Mouse (Mus musculus): ENCODE data around the gene Nol4l.

Gene Nol4l

GRCm38 (mm10) chr2:153483118-153483983 is 46.4 kb downstream of the Nol4l start:
- DNase-seq (ENCODE audit: low spot score in 2 of 2) = no peak

GRCm38 (mm10) chr2:153481861-153482120 is 48.0 kb downstream of the Nol4l start:
- DNase-seq (ENCODE audit: low spot score in 2 of 2) = no peak

- no peak for DNase-seq (ENCODE audit: low spot score in 2 of 2)
Observed at GRCm38 (mm10) chr2:153481108-153481860, 48.5 kb downstream of the Nol4l start.

GRCm38 (mm10) chr2:153479486-153479885 is 50.3 kb downstream of the Nol4l start:
- no peak for DNase-seq (ENCODE audit: low spot score in 2 of 2)

GRCm38 (mm10) chr2:153478583-153478982 is 51.2 kb downstream of the Nol4l start:
- DNase-seq (ENCODE audit: low spot score in 2 of 2) = peak in 1 of 2 experiments; percentile 75

- no peak for DNase-seq (ENCODE audit: low spot score in 2 of 2)
Observed at GRCm38 (mm10) chr2:153475114-153476112, 54.4 kb downstream of the Nol4l start.

- no peak for DNase-seq (ENCODE audit: low spot score in 2 of 2)
Observed at GRCm38 (mm10) chr2:153470983-153471382, 58.8 kb downstream of the Nol4l start.

- DNase-seq (ENCODE audit: low spot score in 2 of 2) = no peak
Observed at GRCm38 (mm10) chr2:153469764-153470163, 60.0 kb downstream of the Nol4l start.

- no peak for DNase-seq (ENCODE audit: low spot score in 2 of 2)
Observed at GRCm38 (mm10) chr2:153469317-153469716, 60.5 kb downstream of the Nol4l start.

GRCm38 (mm10) chr2:153467372-153467771 is 62.4 kb downstream of the Nol4l start:
- DNase-seq (ENCODE audit: low spot score in 2 of 2) = no peak

- DNase-seq (ENCODE audit: low spot score in 2 of 2) = no peak
Observed at GRCm38 (mm10) chr2:153463257-153463656, 66.5 kb downstream of the Nol4l start.

GRCm38 (mm10) chr2:153458022-153458441 is 71.7 kb downstream of the Nol4l start:
- no peak for DNase-seq (ENCODE audit: low spot score in 2 of 2)

GRCm38 (mm10) chr2:153457467-153457866 is 72.3 kb downstream of the Nol4l start:
- no peak for DNase-seq (ENCODE audit: low spot score in 2 of 2)

- no peak for DNase-seq (ENCODE audit: low spot score in 2 of 2)
Observed at GRCm38 (mm10) chr2:153454841-153455506, 74.8 kb downstream of the Nol4l start.

- DNase-seq (ENCODE audit: low spot score in 2 of 2) = no peak
Observed at GRCm38 (mm10) chr2:153453961-153454759, 75.6 kb downstream of the Nol4l start.

GRCm38 (mm10) chr2:153448519-153448918 is 81.3 kb downstream of the Nol4l start:
- no peak for DNase-seq (ENCODE audit: low spot score in 2 of 2)

- no peak for DNase-seq (ENCODE audit: low spot score in 2 of 2)
Observed at GRCm38 (mm10) chr2:153447719-153448118, 82.1 kb downstream of the Nol4l start.

- no peak for DNase-seq (ENCODE audit: low spot score in 2 of 2)
Observed at GRCm38 (mm10) chr2:153446476-153446875, 83.3 kb downstream of the Nol4l start.

- DNase-seq (ENCODE audit: low spot score in 2 of 2) = peak in 1 of 2 experiments; percentile 79
Observed at GRCm38 (mm10) chr2:153446017-153446408, 83.8 kb downstream of the Nol4l start.

Measured in left cerebral cortex, adult 9 months (tissue).